Mouse (Mus musculus): ENCODE measurements around the gene Patj. TPM values are rescaled to one million over a fixed set of nuclear protein-coding genes. Genes with fewer than 3 reads are reported as not detected.

Patj gene
- polyA plus RNA-seq, 1 experiment from 2014 or later: 22.5 TPM

- Histone ChIP-seq H3K4me2 (ENCODE audit: low read depth, low read length) (no peak overlapping the region), H3K27me3 (replicated peaks; ENCODE audit: control insufficient read depth, insufficient read depth, low read length) (no peaks in the 10 kb centered on the region), H3K9ac (ENCODE audit: low read depth, low read length) (no peak overlapping the region), H3K9me3 (ENCODE audit: control insufficient read depth, low read length) (no peaks in the 10 kb centered on the region), H3K4me1 (ENCODE audit: control insufficient read depth, insufficient read depth, low read length) (no peaks in the 10 kb centered on the region; the same call in none of the 2 replicates), H3K4me3 (ENCODE audit: low read length) (no peak overlapping the region), H3K36me3 (ENCODE audit: control insufficient read depth, insufficient read depth, low read length) (no peaks in the 10 kb centered on the region), H3K27ac (ENCODE audit: low read length) (no peak overlapping the region)
- WGBS: 87% methylated on average over 6 of the region's 6 CpGs
- ATAC-seq: peak; percentile 52; the same call in 1 of the 2 replicates
These were observed 160.9 kb downstream of the Patj start for GRCm38 (mm10) chr4:98556449-98556848.

- no peaks in the 10 kb centered on the region for H3K27me3 ChIP-seq (replicated peaks; ENCODE audit: control insufficient read depth, insufficient read depth, low read length)
- H3K9ac ChIP-seq (ENCODE audit: low read depth, low read length): no peak overlapping the region
- H3K4me2 ChIP-seq (ENCODE audit: low read depth, low read length): no peak overlapping the region
- no peak overlapping the region for H3K27ac ChIP-seq (ENCODE audit: low read length)
- 88% methylated on average over 13 of the region's 13 CpGs for WGBS
- H3K36me3 ChIP-seq (ENCODE audit: control insufficient read depth, insufficient read depth, low read length): no peaks in the 10 kb centered on the region
- H3K4me3 ChIP-seq (ENCODE audit: low read length): no peak overlapping the region
- ATAC-seq: no peak
- H3K4me1 ChIP-seq (ENCODE audit: control insufficient read depth, insufficient read depth, low read length): no peaks in the 10 kb centered on the region; the same call in 1 of the 2 replicates
- H3K9me3 ChIP-seq (ENCODE audit: control insufficient read depth, low read length): no peaks in the 10 kb centered on the region
These were observed 161.6 kb downstream of the Patj start for GRCm38 (mm10) chr4:98557192-98557591.

- no peak overlapping the region for H3K4me2 ChIP-seq (ENCODE audit: low read depth, low read length)
- 73% methylated on average over 9 of the region's 9 CpGs for WGBS
- peaks cover 11% of the 10 kb centered on the region; the same call in 1 of the 2 replicates for H3K4me1 ChIP-seq (ENCODE audit: control insufficient read depth, insufficient read depth, low read length)
- H3K36me3 ChIP-seq (ENCODE audit: control insufficient read depth, insufficient read depth, low read length): no peaks in the 10 kb centered on the region
- H3K9me3 ChIP-seq (ENCODE audit: control insufficient read depth, low read length): no peaks in the 10 kb centered on the region
- no peak overlapping the region for H3K27ac ChIP-seq (ENCODE audit: low read length)
- no peaks in the 10 kb centered on the region for H3K27me3 ChIP-seq (replicated peaks; ENCODE audit: control insufficient read depth, insufficient read depth, low read length)
- no peak overlapping the region for H3K4me3 ChIP-seq (ENCODE audit: low read length)
- H3K9ac ChIP-seq (ENCODE audit: low read depth, low read length): no peak overlapping the region
- no peak for ATAC-seq
These were observed 164.7 kb downstream of the Patj start for GRCm38 (mm10) chr4:98560196-98560830.

- Histone ChIP-seq H3K9ac (ENCODE audit: low read depth, low read length) (no peak overlapping the region), H3K27ac (ENCODE audit: low read length) (peak overlapping the region; percentile 68), H3K4me1 (ENCODE audit: control insufficient read depth, insufficient read depth, low read length) (peaks cover 11% of the 10 kb centered on the region; the same call in 1 of the 2 replicates), H3K27me3 (replicated peaks; ENCODE audit: control insufficient read depth, insufficient read depth, low read length) (no peaks in the 10 kb centered on the region), H3K9me3 (ENCODE audit: control insufficient read depth, low read length) (no peaks in the 10 kb centered on the region), H3K4me3 (ENCODE audit: low read length) (no peak overlapping the region), H3K36me3 (ENCODE audit: control insufficient read depth, insufficient read depth, low read length) (no peaks in the 10 kb centered on the region), H3K4me2 (ENCODE audit: low read depth, low read length) (no peak overlapping the region)
- 67% methylated on average over 5 of the region's 5 CpGs for WGBS
- no peak for ATAC-seq
These were observed 167.5 kb downstream of the Patj start for GRCm38 (mm10) chr4:98563082-98563481.

- Histone ChIP-seq H3K4me2 (ENCODE audit: low read depth, low read length) (no peak overlapping the region), H3K4me3 (ENCODE audit: low read length) (no peak overlapping the region), H3K27me3 (replicated peaks; ENCODE audit: control insufficient read depth, insufficient read depth, low read length) (no peaks in the 10 kb centered on the region), H3K36me3 (ENCODE audit: control insufficient read depth, insufficient read depth, low read length) (no peaks in the 10 kb centered on the region), H3K4me1 (ENCODE audit: control insufficient read depth, insufficient read depth, low read length) (peaks cover 11% of the 10 kb centered on the region; the same call in 1 of the 2 replicates), H3K27ac (ENCODE audit: low read length) (peak overlapping the region; percentile 43; the same call in 1 of the 2 replicates), H3K9me3 (ENCODE audit: control insufficient read depth, low read length) (no peaks in the 10 kb centered on the region), H3K9ac (ENCODE audit: low read depth, low read length) (no peak overlapping the region)
- ATAC-seq: no peak; the same call in 1 of the 2 replicates
- 62% methylated on average over 10 of the region's 10 CpGs for WGBS
These were observed 168.1 kb downstream of the Patj start for GRCm38 (mm10) chr4:98563506-98564195.

- WGBS: 68% methylated on average over 6 of the region's 6 CpGs
- Histone ChIP-seq H3K9me3 (ENCODE audit: control insufficient read depth, low read length) (no peaks in the 10 kb centered on the region), H3K27me3 (replicated peaks; ENCODE audit: control insufficient read depth, insufficient read depth, low read length) (no peaks in the 10 kb centered on the region), H3K27ac (ENCODE audit: low read length) (peak overlapping the region; percentile 67), H3K4me2 (ENCODE audit: low read depth, low read length) (no peak overlapping the region), H3K4me1 (ENCODE audit: control insufficient read depth, insufficient read depth, low read length) (peaks cover 11% of the 10 kb centered on the region; the same call in 1 of the 2 replicates), H3K36me3 (ENCODE audit: control insufficient read depth, insufficient read depth, low read length) (no peaks in the 10 kb centered on the region), H3K4me3 (ENCODE audit: low read length) (no peak overlapping the region), H3K9ac (ENCODE audit: low read depth, low read length) (no peak overlapping the region)
- peak; percentile 59 for ATAC-seq
These were observed 168.7 kb downstream of the Patj start for GRCm38 (mm10) chr4:98564196-98564865.

- H3K9me3 ChIP-seq (ENCODE audit: control insufficient read depth, low read length): no peaks in the 10 kb centered on the region
- peaks cover 11% of the 10 kb centered on the region; the same call in 1 of the 2 replicates for H3K4me1 ChIP-seq (ENCODE audit: control insufficient read depth, insufficient read depth, low read length)
- no peaks in the 10 kb centered on the region for H3K27me3 ChIP-seq (replicated peaks; ENCODE audit: control insufficient read depth, insufficient read depth, low read length)
- WGBS: 90% methylated on average over 6 of the region's 6 CpGs
- no peak overlapping the region for H3K4me3 ChIP-seq (ENCODE audit: low read length)
- no peaks in the 10 kb centered on the region for H3K36me3 ChIP-seq (ENCODE audit: control insufficient read depth, insufficient read depth, low read length)
- no peak overlapping the region for H3K9ac ChIP-seq (ENCODE audit: low read depth, low read length)
- no peak overlapping the region for H3K4me2 ChIP-seq (ENCODE audit: low read depth, low read length)
- no peak for ATAC-seq
- no peak overlapping the region for H3K27ac ChIP-seq (ENCODE audit: low read length)
These were observed 171.2 kb downstream of the Patj start for GRCm38 (mm10) chr4:98566741-98567140.

- no peak overlapping the region for H3K27ac ChIP-seq (ENCODE audit: low read length)
- no peak overlapping the region for H3K9ac ChIP-seq (ENCODE audit: low read depth, low read length)
- peaks cover 11% of the 10 kb centered on the region; the same call in 1 of the 2 replicates for H3K4me1 ChIP-seq (ENCODE audit: control insufficient read depth, insufficient read depth, low read length)
- H3K36me3 ChIP-seq (ENCODE audit: control insufficient read depth, insufficient read depth, low read length): no peaks in the 10 kb centered on the region
- no peaks in the 10 kb centered on the region for H3K27me3 ChIP-seq (replicated peaks; ENCODE audit: control insufficient read depth, insufficient read depth, low read length)
- no peaks in the 10 kb centered on the region for H3K9me3 ChIP-seq (ENCODE audit: control insufficient read depth, low read length)
- no peak overlapping the region for H3K4me3 ChIP-seq (ENCODE audit: low read length)
- 73% methylated on average over 9 of the region's 9 CpGs for WGBS
- no peak for ATAC-seq
- no peak overlapping the region for H3K4me2 ChIP-seq (ENCODE audit: low read depth, low read length)
These were observed 171.9 kb downstream of the Patj start for GRCm38 (mm10) chr4:98567457-98567856.

- 45% methylated on average over 4 of the region's 4 CpGs for WGBS
- no peak overlapping the region for H3K4me2 ChIP-seq (ENCODE audit: low read depth, low read length)
- no peaks in the 10 kb centered on the region for H3K27me3 ChIP-seq (replicated peaks; ENCODE audit: control insufficient read depth, insufficient read depth, low read length)
- no peaks in the 10 kb centered on the region for H3K9me3 ChIP-seq (ENCODE audit: control insufficient read depth, low read length)
- H3K4me1 ChIP-seq (ENCODE audit: control insufficient read depth, insufficient read depth, low read length): 0 out of 2 replicates have a peak, but pooled peaks cover under 1% of the 10 kb centered on the region
- no peak overlapping the region for H3K27ac ChIP-seq (ENCODE audit: low read length)
- no peak overlapping the region for H3K9ac ChIP-seq (ENCODE audit: low read depth, low read length)
- no peak for ATAC-seq
- H3K36me3 ChIP-seq (ENCODE audit: control insufficient read depth, insufficient read depth, low read length): no peaks in the 10 kb centered on the region
- H3K4me3 ChIP-seq (ENCODE audit: low read length): no peak overlapping the region
These were observed 174.3 kb downstream of the Patj start for GRCm38 (mm10) chr4:98569904-98570303.
